ENCODE assay signal across 20 mouse cellular contexts in genomic region chr14:33082301-33082700, GRCm38 (mm10).
DNase-seq lines count a peak whose midpoint lies in the region; ATAC-seq and TF ChIP-seq lines count a peak whose summit lies in the region.
"Had no signal": no experiment of that assay in that cellular context is flagged by ENCODE, and none has a peak within 500 bp of the region (broad histone marks: within the 10 kb centered on the region; RNA-seq: fewer than 3 reads in every experiment).

No protein-coding gene starts in this region.

- 0 out of 2 replicates have a peak, but pooled peaks cover 4% of the 10 kb centered on the region for H3K4me1 ChIP-seq in forebrain, embryonic 14.5 days (ENCODE audit: control insufficient read depth, insufficient read depth, low read length)
- H3K4me1 ChIP-seq in forebrain, embryonic 12.5 days, result no peaks in the 10 kb centered on the region
- H3K4me1 ChIP-seq in kidney, adult 2 months (ENCODE audit: control insufficient read depth, insufficient read depth, low read length), result peaks cover 10% of the 10 kb centered on the region; the same call in 1 of the 2 replicates
- H3K4me1 ChIP-seq: hindbrain, embryonic 12.5 days; limb, embryonic 15.5 days; midbrain, embryonic 12.5 days had no signal

- H3K36me3 ChIP-seq in forebrain, embryonic 14.5 days (ENCODE audit: control insufficient read depth, insufficient read depth, low read length), result no peaks in the 10 kb centered on the region
- H3K36me3 ChIP-seq in forebrain, embryonic 12.5 days (replicated peaks), result no peaks in the 10 kb centered on the region
- no peaks in the 10 kb centered on the region for H3K36me3 ChIP-seq in kidney, adult 2 months (ENCODE audit: control insufficient read depth, insufficient read depth, low read length)
- H3K36me3 ChIP-seq: hindbrain, embryonic 12.5 days; kidney, embryonic 15.5 days; limb, embryonic 15.5 days; midbrain, embryonic 12.5 days; neural tube, embryonic 13.5 days had no signal

- no peak overlapping the region for H3K4me2 ChIP-seq in forebrain, embryonic 14.5 days (ENCODE audit: low read length)
- H3K4me2 ChIP-seq in forebrain, embryonic 12.5 days, result no peak overlapping the region
- H3K4me2 ChIP-seq: hindbrain, embryonic 12.5 days; kidney, embryonic 15.5 days; limb, embryonic 15.5 days; midbrain, embryonic 12.5 days; neural tube, embryonic 13.5 days had no signal

- DNase-seq in forebrain, embryonic 14.5 days (ENCODE audit: low spot score), result peak; percentile 3
- DNase-seq in kidney, adult 2 months, result peak; percentile 51
- no peak for DNase-seq in kidney, postnatal 4 days
- DNase-seq in cerebellum, adult 18-20 months, result peak; percentile 29 to 35
- DNase-seq in cerebellum, postnatal 14 days, result peak; percentile 40 to 70
- no peak for DNase-seq in gastrocnemius, postnatal 10 days
- DNase-seq: embryo, embryonic 11 days; gastrocnemius, postnatal 14 days; layer of hippocampus, postnatal 36 days; liver, postnatal 0 days; lung, postnatal 10 days; right cerebral cortex, adult 18-20 months; thymus, postnatal 36 days had no signal

- no peak overlapping the region for H3K27ac ChIP-seq in forebrain, embryonic 14.5 days (ENCODE audit: low read depth, low read length)
- no peak overlapping the region for H3K27ac ChIP-seq in forebrain, embryonic 12.5 days
- H3K27ac ChIP-seq in kidney, adult 2 months (ENCODE audit: insufficient read depth, low read depth, low read length), result peak overlapping the region; percentile 54; the same call in 1 of the 2 replicates
- H3K27ac ChIP-seq: hindbrain, embryonic 12.5 days; kidney, embryonic 15.5 days; limb, embryonic 15.5 days; midbrain, embryonic 12.5 days had no signal

- TF ChIP-seq POLR2A in kidney, adult 2 months (IDR thresholded peaks at IDR 0.05; ENCODE audit: low read depth, low read length), result no peak

- no peak overlapping the region for H3K9ac ChIP-seq in forebrain, embryonic 14.5 days (ENCODE audit: low read length)
- H3K9ac ChIP-seq in forebrain, embryonic 12.5 days, result no peak overlapping the region
- H3K9ac ChIP-seq: hindbrain, embryonic 12.5 days; kidney, embryonic 15.5 days; limb, embryonic 15.5 days; liver, postnatal 0 days; midbrain, embryonic 12.5 days; neural tube, embryonic 13.5 days had no signal

- WGBS in forebrain, embryonic 14.5 days, result 66% methylated on average over 1 of the region's 1 CpGs
- WGBS in forebrain, embryonic 12.5 days, result 88% methylated on average over 1 of the region's 1 CpGs
- 63% methylated on average over 1 of the region's 1 CpGs for WGBS in kidney, adult 2 months

- H3K27me3 ChIP-seq in forebrain, embryonic 14.5 days (replicated peaks; ENCODE audit: control insufficient read depth, insufficient read depth, low read length), result no peaks in the 10 kb centered on the region
- peaks cover 8% of the 10 kb centered on the region; the same call in 1 of the 2 replicates for H3K27me3 ChIP-seq in forebrain, embryonic 12.5 days
- no peaks in the 10 kb centered on the region for H3K27me3 ChIP-seq in kidney, adult 2 months (replicated peaks; ENCODE audit: control insufficient read depth, insufficient read depth, low read length)
- H3K27me3 ChIP-seq: CH12.LX; hindbrain, embryonic 12.5 days; kidney, embryonic 15.5 days; limb, embryonic 15.5 days; midbrain, embryonic 12.5 days had no signal

- no peak for ATAC-seq in forebrain, embryonic 14.5 days
- no peak for ATAC-seq in forebrain, embryonic 12.5 days (ENCODE audit: low FRiP score)
- ATAC-seq: liver, postnatal 0 days had no signal

- no peak overlapping the region for H3K4me3 ChIP-seq in forebrain, embryonic 14.5 days (ENCODE audit: low read depth, low read length)
- H3K4me3 ChIP-seq in forebrain, embryonic 12.5 days (replicated peaks), result no peak overlapping the region
- H3K4me3 ChIP-seq in kidney, adult 2 months (ENCODE audit: insufficient read depth, low read depth, low read length), result no peak overlapping the region
- H3K4me3 ChIP-seq: hindbrain, embryonic 12.5 days; kidney, embryonic 15.5 days; limb, embryonic 15.5 days; midbrain, embryonic 12.5 days; neural tube, embryonic 13.5 days had no signal

- no peak for TF ChIP-seq CTCF in kidney, adult 2 months (conservative IDR thresholded peaks at IDR 0.05; ENCODE audit: insufficient read depth, insufficient read length, low read depth, low read length)

- no peaks in the 10 kb centered on the region for H3K9me3 ChIP-seq in forebrain, embryonic 14.5 days (replicated peaks; ENCODE audit: control insufficient read depth, low read length)
- no peaks in the 10 kb centered on the region for H3K9me3 ChIP-seq in forebrain, embryonic 12.5 days
- H3K9me3 ChIP-seq: hindbrain, embryonic 12.5 days; kidney, embryonic 15.5 days; limb, embryonic 15.5 days; midbrain, embryonic 12.5 days; neural tube, embryonic 13.5 days had no signal

Comparison
In these comparisons a context has a peak if more than half of its experiments do, and no peak if none do; other contexts are left out.
1. DNase-seq: peak in forebrain, embryonic 14.5 days (single experiment), kidney, adult 2 months (single experiment), cerebellum, adult 18-20 months (2 of 2) and cerebellum, postnatal 14 days (2 of 2); none in kidney, postnatal 4 days (0 of 2) and gastrocnemius, postnatal 10 days (single experiment).